Mouse (Mus musculus): ENCODE data around the gene Cped1. TPM values are rescaled to one million over a fixed set of nuclear protein-coding genes. Genes with fewer than 3 reads are reported as not detected.

The Cped1 gene
- polyA plus RNA-seq, 1 experiment from 2014 or later, result 42.0 TPM

DNA sequence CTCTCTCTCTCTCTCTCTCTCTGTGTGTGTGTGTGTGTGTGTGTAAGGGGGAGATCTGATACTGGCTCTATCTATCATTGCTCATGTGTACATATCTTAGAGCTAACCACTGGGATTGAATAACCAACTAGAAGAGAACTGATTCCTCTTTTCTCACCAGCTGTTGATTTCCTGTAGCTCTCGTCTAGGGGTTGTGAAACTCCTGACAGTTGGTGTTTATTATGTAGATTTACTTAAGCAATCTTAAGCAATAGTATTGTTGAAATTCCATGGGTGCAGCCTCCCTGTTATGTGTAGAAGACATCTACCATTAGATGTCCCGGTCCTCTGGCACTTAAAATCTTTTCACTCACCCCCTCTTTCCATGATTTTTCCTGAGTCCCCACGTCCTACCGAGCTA lies 26.8 kb upstream of the Cped1 start:
- WGBS, result 80% methylated on average over 4 of the region's 4 CpGs
- no peaks in the 10 kb centered on the region for H3K27me3 ChIP-seq (ENCODE audit: insufficient read depth, low read length)
- H3K9me3 ChIP-seq (ENCODE audit: low read depth, low read length), result no peaks in the 10 kb centered on the region
- DNase-seq (no peak), ATAC-seq (ENCODE audit: insufficient read depth) (no peak)
- no peak overlapping the region for H3K9ac ChIP-seq
- no peak for TF ChIP-seq CTCF (IDR thresholded peaks at IDR 0.05; ENCODE audit: low read depth)
- H3K4me1 ChIP-seq (ENCODE audit: insufficient read depth), result no peaks in the 10 kb centered on the region
- H3K36me3 ChIP-seq (ENCODE audit: insufficient read depth), result peaks cover 41% of the 10 kb centered on the region
- no peak overlapping the region for H3K4me2 ChIP-seq
- H3K4me3 ChIP-seq (ENCODE audit: low read depth, low read length), result no peak overlapping the region
- H3K27ac ChIP-seq (ENCODE audit: low read depth), result no peak overlapping the region

DNA sequence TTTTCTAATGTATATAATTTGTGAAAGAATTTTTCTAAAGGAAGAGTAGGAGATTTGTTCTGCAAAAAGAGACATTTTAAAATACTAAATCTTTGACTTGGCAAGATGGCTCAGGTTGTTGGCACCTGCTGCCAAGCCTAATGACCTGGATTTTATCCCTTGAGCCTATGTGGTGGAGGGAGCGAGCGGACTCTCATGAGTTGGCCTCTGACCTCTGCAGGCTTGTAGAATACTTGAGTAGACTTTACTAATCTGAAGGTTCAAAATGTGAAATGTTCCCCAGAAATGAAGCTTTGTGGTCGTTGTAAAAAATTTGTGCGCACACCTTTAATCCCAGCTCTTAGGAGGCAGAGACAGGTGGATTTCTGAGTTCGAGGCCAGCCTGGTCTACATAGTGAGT lies 25.8 kb upstream of the Cped1 start:
- no peaks in the 10 kb centered on the region for H3K4me1 ChIP-seq (ENCODE audit: insufficient read depth)
- peaks cover 35% of the 10 kb centered on the region for H3K36me3 ChIP-seq (ENCODE audit: insufficient read depth)
- TF ChIP-seq CTCF (IDR thresholded peaks at IDR 0.05; ENCODE audit: low read depth), result no peak
- no peak overlapping the region for H3K4me2 ChIP-seq
- H3K9ac ChIP-seq, result no peak overlapping the region
- 90% methylated on average over 5 of the region's 5 CpGs for WGBS
- ATAC-seq (ENCODE audit: insufficient read depth) (no peak), DNase-seq (no peak)
- H3K27me3 ChIP-seq (ENCODE audit: insufficient read depth, low read length), result no peaks in the 10 kb centered on the region
- H3K4me3 ChIP-seq (ENCODE audit: low read depth, low read length), result no peak overlapping the region
- H3K27ac ChIP-seq (ENCODE audit: low read depth), result no peak overlapping the region
- H3K9me3 ChIP-seq (ENCODE audit: low read depth, low read length), result no peaks in the 10 kb centered on the region

DNA sequence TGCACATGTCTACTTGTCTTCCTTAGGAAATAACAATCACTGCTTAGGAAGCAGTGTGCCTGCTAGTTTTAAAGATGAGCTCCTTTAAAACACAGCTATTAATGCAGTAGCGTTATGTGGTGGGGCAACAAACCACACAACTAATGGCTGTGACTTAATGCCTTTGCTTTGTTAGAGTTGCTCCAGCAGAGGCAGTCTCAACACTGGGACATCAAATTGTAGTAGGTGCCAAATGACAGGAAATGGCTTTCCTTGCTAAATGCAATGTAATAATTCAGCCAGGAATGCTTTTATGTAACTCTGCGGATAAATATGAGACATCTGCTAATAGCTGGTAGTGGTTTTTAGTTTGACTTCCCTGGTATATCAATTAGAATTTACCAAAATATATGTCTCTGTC lies 8.2 kb upstream of the Cped1 start:
- no peak overlapping the region for H3K4me3 ChIP-seq (ENCODE audit: low read depth, low read length)
- peaks cover 27% of the 10 kb centered on the region for H3K36me3 ChIP-seq (ENCODE audit: insufficient read depth)
- no peak overlapping the region for H3K9ac ChIP-seq

DNA sequence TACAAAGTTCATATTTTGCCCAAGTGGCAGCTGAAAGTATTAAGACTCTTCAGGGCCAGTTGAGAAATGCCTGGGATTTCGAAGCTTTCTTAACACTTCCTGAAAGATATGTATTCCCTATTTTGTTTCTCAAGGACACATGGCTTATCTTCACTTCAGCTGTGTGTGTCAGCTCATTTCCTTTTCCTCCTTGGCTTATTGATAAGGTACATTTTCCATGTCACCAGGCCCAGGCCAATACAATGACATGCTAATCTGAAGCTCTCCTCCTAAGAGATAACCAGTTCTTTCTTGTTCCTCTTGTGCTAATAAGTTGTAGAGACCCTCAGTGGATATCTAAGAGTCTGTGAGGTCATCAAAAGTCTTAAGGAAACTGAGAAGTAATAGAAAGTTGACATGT lies 4.6 kb upstream of the Cped1 start:
- TF ChIP-seq CTCF (IDR thresholded peaks at IDR 0.05; ENCODE audit: low read depth), result no peak
- H3K9me3 ChIP-seq (ENCODE audit: low read depth, low read length), result no peaks in the 10 kb centered on the region
- H3K4me3 ChIP-seq (ENCODE audit: low read depth, low read length), result no peak overlapping the region
- H3K9ac ChIP-seq, result no peak overlapping the region
- DNase-seq (no peak), ATAC-seq (ENCODE audit: insufficient read depth) (no peak)
- H3K4me1 ChIP-seq (ENCODE audit: insufficient read depth), result no peaks in the 10 kb centered on the region
- no peak overlapping the region for H3K27ac ChIP-seq (ENCODE audit: low read depth)
- no peak overlapping the region for H3K4me2 ChIP-seq
- 0 out of 2 replicates have a peak, but pooled peaks cover 3% of the 10 kb centered on the region for H3K36me3 ChIP-seq (ENCODE audit: insufficient read depth)
- 63% methylated on average over 1 of the region's 1 CpGs for whole genome bisulfite sequencing
- H3K27me3 ChIP-seq (ENCODE audit: insufficient read depth, low read length), result no peaks in the 10 kb centered on the region

More for the DNA sequence above, 8.2 kb upstream of the Cped1 start:
- H3K9me3 ChIP-seq (ENCODE audit: low read depth, low read length), result no peaks in the 10 kb centered on the region
- no peak overlapping the region for H3K27ac ChIP-seq (ENCODE audit: low read depth)
- DNase-seq (peak; percentile 76), ATAC-seq (ENCODE audit: insufficient read depth) (peak; percentile 75)
- H3K27me3 ChIP-seq (ENCODE audit: insufficient read depth, low read length), result no peaks in the 10 kb centered on the region
- no peaks in the 10 kb centered on the region for H3K4me1 ChIP-seq (ENCODE audit: insufficient read depth)
- 39% methylated on average over 2 of the region's 2 CpGs for WGBS
- peak; percentile 29; the same call in 1 of the 2 replicates for TF ChIP-seq CTCF (IDR thresholded peaks at IDR 0.05; ENCODE audit: low read depth)
- no peak overlapping the region for H3K4me2 ChIP-seq

DNA sequence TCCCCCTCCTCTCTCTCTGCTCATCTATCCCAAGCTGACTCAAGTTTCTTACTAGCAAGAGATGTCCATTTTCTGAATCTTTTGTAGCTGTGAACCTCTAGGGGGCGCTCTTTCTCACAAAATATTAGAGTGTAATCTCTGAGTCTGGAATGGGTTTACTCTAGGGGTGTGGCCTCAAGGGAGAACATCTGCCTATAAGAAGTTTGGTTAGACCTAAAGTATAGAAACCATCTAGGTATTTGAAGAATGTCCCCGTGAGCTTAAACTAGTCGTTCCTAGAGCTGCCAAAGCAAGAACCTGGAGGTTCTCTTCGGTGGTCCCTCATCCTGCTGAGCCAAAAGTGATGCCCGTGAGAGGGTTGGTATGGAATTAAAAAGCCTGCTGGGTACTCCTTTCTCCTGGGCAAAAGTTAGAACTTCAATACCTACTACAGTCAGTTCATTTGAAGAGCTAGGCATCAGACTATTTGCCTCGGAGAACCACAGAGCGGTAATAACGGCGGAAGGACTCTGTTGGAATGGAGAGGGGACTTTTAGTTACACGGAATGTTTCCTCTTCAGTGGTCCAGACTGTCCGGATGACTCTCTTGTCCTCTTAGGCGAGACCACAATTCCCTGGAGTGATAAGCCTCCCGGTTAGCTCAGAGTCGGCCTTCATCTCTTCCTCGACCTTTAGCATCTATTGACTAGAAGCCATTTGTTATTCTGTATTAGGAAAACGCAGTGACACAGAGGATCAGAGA lies 555 bp upstream of the Cped1 start:
- TF ChIP-seq CTCF (IDR thresholded peaks at IDR 0.05; ENCODE audit: low read depth), result peak; percentile 74

DNA sequence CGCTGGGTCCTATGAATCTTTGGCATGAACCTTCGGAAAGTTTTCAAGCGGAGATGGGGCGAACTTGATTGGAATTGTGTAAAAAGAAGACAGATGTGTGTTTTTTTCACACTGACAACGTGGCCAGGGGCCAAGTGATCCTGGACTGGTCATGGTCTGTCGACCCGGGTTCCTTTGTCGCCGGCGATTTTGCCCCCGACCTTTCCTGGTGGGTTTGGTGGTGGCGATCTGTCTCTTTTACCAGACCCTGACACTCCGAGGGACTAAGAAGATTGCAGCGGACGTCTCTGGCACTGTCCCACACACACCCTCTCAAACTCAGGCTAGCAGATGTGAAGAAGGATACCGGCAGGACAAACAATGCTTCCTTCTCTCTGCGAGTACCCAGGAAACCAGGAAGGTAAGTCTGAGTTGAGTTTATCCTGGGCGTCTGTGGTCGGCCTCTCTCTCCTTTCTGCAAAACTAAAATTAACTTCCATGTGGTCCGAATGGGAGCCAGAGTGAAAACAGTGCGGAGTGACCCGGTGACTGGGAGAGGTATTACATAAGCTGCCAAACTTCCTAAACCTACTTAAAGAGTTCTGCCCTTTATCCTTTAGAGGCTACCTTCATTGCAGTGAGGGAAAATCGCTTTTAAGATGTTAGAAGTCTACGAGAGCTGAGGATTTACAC lies 1.1 kb downstream of the Cped1 start:
- WGBS, result 8% methylated on average over 24 of the region's 24 CpGs
- Histone ChIP-seq H3K4me3 (ENCODE audit: low read depth, low read length) (peak overlapping the region; percentile 54), H3K4me1 (ENCODE audit: insufficient read depth) (0 out of 2 replicates have a peak, but pooled peaks cover 6% of the 10 kb centered on the region), H3K4me2 (peak overlapping the region; percentile 85), H3K36me3 (ENCODE audit: insufficient read depth) (no peaks in the 10 kb centered on the region), H3K27me3 (ENCODE audit: insufficient read depth, low read length) (no peaks in the 10 kb centered on the region), H3K9ac (peak overlapping the region; percentile 67), H3K9me3 (ENCODE audit: low read depth, low read length) (no peaks in the 10 kb centered on the region), H3K27ac (ENCODE audit: low read depth) (peak overlapping the region; percentile 89)
- TF ChIP-seq CTCF (IDR thresholded peaks at IDR 0.05; ENCODE audit: low read depth), result no peak
- ATAC-seq (ENCODE audit: insufficient read depth) (peak; percentile 27; the same call in 1 of the 2 replicates), DNase-seq (peak; percentile 65)

More for the DNA sequence above, 555 bp upstream of the Cped1 start:
- Histone ChIP-seq H3K4me1 (ENCODE audit: insufficient read depth) (no peaks in the 10 kb centered on the region), H3K4me3 (ENCODE audit: low read depth, low read length) (peak overlapping the region; percentile 54), H3K27ac (ENCODE audit: low read depth) (peak overlapping the region; percentile 89), H3K9ac (peak overlapping the region; percentile 67), H3K27me3 (ENCODE audit: insufficient read depth, low read length) (no peaks in the 10 kb centered on the region), H3K4me2 (peak overlapping the region; percentile 85), H3K9me3 (ENCODE audit: low read depth, low read length) (no peaks in the 10 kb centered on the region), H3K36me3 (ENCODE audit: insufficient read depth) (no peaks in the 10 kb centered on the region)
- ATAC-seq (ENCODE audit: insufficient read depth) (peak; percentile 75), DNase-seq (peak; percentile 96)
- 6% methylated on average over 16 of the region's 16 CpGs for WGBS

DNA sequence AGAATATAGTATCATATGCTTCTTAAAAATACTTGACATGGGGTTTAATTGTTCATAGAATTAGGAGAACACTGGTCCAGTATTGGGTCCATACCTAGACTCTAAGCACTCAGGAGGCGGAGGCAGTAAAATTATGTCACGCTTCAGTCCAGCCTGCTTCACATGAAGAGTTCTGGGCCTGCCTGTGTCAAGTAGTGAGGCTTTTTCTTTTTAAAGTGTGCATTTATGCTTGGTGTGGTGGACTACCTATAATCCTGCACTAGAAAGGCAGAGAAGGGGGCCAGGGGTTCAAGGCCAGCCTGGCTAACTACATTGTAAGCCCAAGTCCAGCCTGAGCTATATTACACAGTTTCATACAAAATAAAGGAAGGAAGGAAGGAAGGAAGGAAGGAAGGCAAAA lies 1.8 kb downstream of the Cped1 start:
- peak overlapping the region; percentile 85 for H3K4me2 ChIP-seq
- no peaks in the 10 kb centered on the region for H3K27me3 ChIP-seq (ENCODE audit: insufficient read depth, low read length)
- WGBS, result 59% methylated on average over 2 of the region's 2 CpGs
- DNase-seq, result peak; percentile 47
- no peak for ATAC-seq (ENCODE audit: insufficient read depth)
- H3K36me3 ChIP-seq (ENCODE audit: insufficient read depth), result peaks cover 4% of the 10 kb centered on the region; the same call in 1 of the 2 replicates
- peak overlapping the region; percentile 67 for H3K9ac ChIP-seq
- no peaks in the 10 kb centered on the region for H3K9me3 ChIP-seq (ENCODE audit: low read depth, low read length)
- 0 out of 2 replicates have a peak, but pooled peaks cover 6% of the 10 kb centered on the region for H3K4me1 ChIP-seq (ENCODE audit: insufficient read depth)
- H3K4me3 ChIP-seq (ENCODE audit: low read depth, low read length), result peak overlapping the region; percentile 54
- no peak overlapping the region for H3K27ac ChIP-seq (ENCODE audit: low read depth)
- no peak for TF ChIP-seq CTCF (IDR thresholded peaks at IDR 0.05; ENCODE audit: low read depth)
